Mouse (Mus musculus) MEL (cell line): Measurements from ENCODE around the gene Ctnna2. TPM values are rescaled to one million over a fixed set of nuclear protein-coding genes. Genes with fewer than 3 reads are reported as not detected.

Experiments
- DNase-seq: peaks from one replicate; pipeline ENCODE4 v3.0.0; 2011; ENCODE audit warnings: low read depth, low spot score
- H3K27ac ChIP-seq: 2 replicates; pipeline ENCODE4 v1.5.1; 2012; ENCODE audit warnings: low read depth, mild to moderate bottlenecking, control low read depth, low read length, moderate library complexity; ENCODE audit not compliant: control insufficient read depth
- H3K27me3 ChIP-seq, 2 experiments: fragments of 150-350 bp in 1 of 2; sonication (generic) in 1 of 2; 2 replicates each; pipeline ENCODE4 v1.6.1; 2012; ENCODE audit warnings: low read length in 2 of 2, mild to moderate bottlenecking in 2 of 2, improper control_type of control experiment in 1 of 2, moderate library complexity in 1 of 2; ENCODE audit not compliant: insufficient read depth in 2 of 2, control insufficient read depth in 1 of 2
- H3K36me3 ChIP-seq, 2 experiments: 2 replicates each; pipeline ENCODE4 v1.6.1; 2012 to 2014; ENCODE audit warnings: low read length in 2 of 2, improper control_type of control experiment in 1 of 2, inconsistent platforms in 1 of 2, mild to moderate bottlenecking in 1 of 2; ENCODE audit not compliant: insufficient read depth in 2 of 2, control insufficient read depth in 1 of 2
- H3K4me1 ChIP-seq, 2 experiments: fragments of 150-350 bp in 1 of 2; sonication (generic) in 1 of 2; 2 replicates each; pipeline ENCODE4 v1.6.1; 2012; ENCODE audit warnings: low read length in 2 of 2, improper control_type of control experiment in 1 of 2, mild to moderate bottlenecking in 1 of 2; ENCODE audit not compliant: insufficient read depth in 2 of 2, control insufficient read depth in 1 of 2
- H3K4me3 ChIP-seq, 2 experiments: fragments of 150-350 bp in 1 of 2; sonication (generic) in 1 of 2; 2 replicates each; pipeline ENCODE4 v1.5.1; 2012; ENCODE audit warnings: low read depth in 2 of 2, low read length in 2 of 2, mild to moderate bottlenecking in 2 of 2, moderate library complexity in 2 of 2, control low read depth in 1 of 2, improper control_type of control experiment in 1 of 2; ENCODE audit not compliant: control insufficient read depth in 1 of 2, insufficient read depth in 1 of 2
- H3K79me2 ChIP-seq: 2 replicates; pipeline ENCODE4 v1.6.1; 2012; ENCODE audit warnings: mild to moderate bottlenecking, low read length, moderate library complexity; ENCODE audit not compliant: control insufficient read depth, poor library complexity, insufficient read depth
- H3K9ac ChIP-seq: 2 replicates; pipeline ENCODE4 v1.6.1; 2012; ENCODE audit warnings: low read depth, mild to moderate bottlenecking, control low read depth, low read length, moderate library complexity; ENCODE audit not compliant: control insufficient read depth, poor library complexity, severe bottlenecking
- H3K9me3 ChIP-seq: fragments of 150-350 bp; sonication (generic); replicated peaks from 2 replicates; pipeline ENCODE4 v1.6.1; 2012; ENCODE audit warnings: mild to moderate bottlenecking, low read length, improper control_type of control experiment, moderate library complexity; ENCODE audit not compliant: insufficient read depth
- CHD2 ChIP-seq: IDR thresholded peaks from 2 replicates; pipeline ENCODE4 v1.6.1; 2011; ENCODE audit warnings: low read length, improper control_type of control experiment
- CTCF ChIP-seq, 3 experiments: IDR thresholded peaks in 2 of 3; conservative IDR thresholded peaks in 1 of 3; 2 replicates each; pipeline ENCODE4 v1.5.1; 2011 to 2012; ENCODE audit warnings: low read length in 3 of 3, low read depth in 2 of 3, mild to moderate bottlenecking in 2 of 3, improper control_type of control experiment in 1 of 3, inconsistent platforms in 1 of 3, mixed read lengths in 1 of 3, moderate library complexity in 1 of 3; ENCODE audit not compliant: control insufficient read depth in 1 of 3, insufficient read depth in 1 of 3, poor library complexity in 1 of 3, severe bottlenecking in 1 of 3
- ETS1 ChIP-seq: IDR thresholded peaks from 2 replicates; pipeline ENCODE4 v1.6.1; 2012; ENCODE audit warnings: low read depth, mild to moderate bottlenecking, inconsistent platforms, low read length, improper control_type of control experiment, moderate library complexity
- MAFK ChIP-seq: IDR thresholded peaks from 2 replicates; pipeline ENCODE4 v1.6.1; 2011; ENCODE audit warnings: low read depth, mild to moderate bottlenecking, low read length, improper control_type of control experiment, borderline replicate concordance
- MAX ChIP-seq: IDR thresholded peaks from 2 replicates; pipeline ENCODE4 v1.6.1; 2011; ENCODE audit warnings: low read length, improper control_type of control experiment
- MEF2A ChIP-seq: IDR thresholded peaks from 2 replicates; pipeline ENCODE4 v1.6.1; 2014; ENCODE audit warnings: low read depth, mild to moderate bottlenecking, inconsistent platforms, low read length, improper control_type of control experiment; ENCODE audit not compliant: poor library complexity, insufficient replicate concordance, severe bottlenecking; ENCODE audit errors: extremely low read depth
- MYC ChIP-seq: IDR thresholded peaks from 2 replicates; pipeline ENCODE4 v1.6.1; 2011; ENCODE audit warnings: low read depth, mild to moderate bottlenecking, low read length, improper control_type of control experiment, moderate library complexity
- NRF1 ChIP-seq: IDR thresholded peaks from 2 replicates; pipeline ENCODE4 v1.6.1; 2014; ENCODE audit warnings: low read depth, mild to moderate bottlenecking, inconsistent platforms, low read length, improper control_type of control experiment, moderate library complexity; ENCODE audit not compliant: poor library complexity, insufficient read depth, severe bottlenecking
- RAD21 ChIP-seq: IDR thresholded peaks from 2 replicates; pipeline ENCODE4 v1.6.1; 2011; ENCODE audit warnings: mild to moderate bottlenecking, low read depth, low read length, improper control_type of control experiment
- RCOR1 ChIP-seq: IDR thresholded peaks from 2 replicates; pipeline ENCODE4 v1.6.1; 2012; ENCODE audit warnings: low read depth, mild to moderate bottlenecking, inconsistent platforms, low read length, improper control_type of control experiment
- SMC3 ChIP-seq: IDR thresholded peaks from 2 replicates; pipeline ENCODE4 v1.6.1; 2011; ENCODE audit warnings: low read depth, low read length, improper control_type of control experiment
- TAL1 ChIP-seq: IDR thresholded peaks from 2 replicates; pipeline ENCODE4 v1.6.1; 2012; ENCODE audit warnings: mild to moderate bottlenecking, inconsistent platforms, low read length, moderate library complexity, mixed read lengths
- USF2 ChIP-seq, 2 experiments: IDR thresholded peaks; 2 replicates each; pipeline ENCODE4 v1.6.1; 2011 to 2012; ENCODE audit warnings: improper control_type of control experiment in 2 of 2, low read length in 2 of 2, borderline replicate concordance in 1 of 2, inconsistent platforms in 1 of 2, low read depth in 1 of 2, mild to moderate bottlenecking in 1 of 2; ENCODE audit not compliant: insufficient read depth in 1 of 2
- ZC3H11A ChIP-seq: IDR thresholded peaks from 2 replicates; pipeline ENCODE4 v1.6.1; 2012; ENCODE audit warnings: low read depth, mild to moderate bottlenecking, inconsistent platforms, low read length, improper control_type of control experiment
- ZKSCAN1 ChIP-seq: IDR thresholded peaks from 2 replicates; pipeline ENCODE4 v1.6.1; 2012; ENCODE audit warnings: low read depth, mild to moderate bottlenecking, inconsistent platforms, low read length, improper control_type of control experiment, moderate library complexity
- ZMIZ1 ChIP-seq: IDR thresholded peaks from 2 replicates; pipeline ENCODE4 v1.6.1; 2012; ENCODE audit warnings: low read depth, mild to moderate bottlenecking, inconsistent platforms, low read length, improper control_type of control experiment, moderate library complexity
- ZNF384 ChIP-seq: IDR thresholded peaks from 2 replicates; pipeline ENCODE4 v1.6.1; 2012; ENCODE audit warnings: low read depth, mild to moderate bottlenecking, inconsistent platforms, low read length, improper control_type of control experiment
- polyA plus RNA-seq, 2 experiments: library from polyadenylated mRNA; stranded (reverse) in 1 of 2; unstranded in 1 of 2; fragments of >175 nt in 1 of 2; fragments of >200 nt in 1 of 2; gene quantifications; 2 replicates each; pipeline versions ENCODE4 v1.2.1 to v1.2.4; 2012; ENCODE audit warnings: low replicate concordance in 2 of 2, low read depth in 1 of 2; ENCODE audit not compliant: insufficient read length in 2 of 2, insufficient read depth in 1 of 2, missing spikeins in 1 of 2
- total RNA-seq: library from RNA; depleted of rRNA; stranded (reverse); fragments of 300-350 nt; gene quantifications from 2 replicates; pipeline ENCODE4 v1.2.3, GENCODE M21; 2012; rRNA removed

Gene Ctnna2
- total RNA-seq: not detected in 2 replicates
- not detected for polyA plus RNA-seq

DNA sequence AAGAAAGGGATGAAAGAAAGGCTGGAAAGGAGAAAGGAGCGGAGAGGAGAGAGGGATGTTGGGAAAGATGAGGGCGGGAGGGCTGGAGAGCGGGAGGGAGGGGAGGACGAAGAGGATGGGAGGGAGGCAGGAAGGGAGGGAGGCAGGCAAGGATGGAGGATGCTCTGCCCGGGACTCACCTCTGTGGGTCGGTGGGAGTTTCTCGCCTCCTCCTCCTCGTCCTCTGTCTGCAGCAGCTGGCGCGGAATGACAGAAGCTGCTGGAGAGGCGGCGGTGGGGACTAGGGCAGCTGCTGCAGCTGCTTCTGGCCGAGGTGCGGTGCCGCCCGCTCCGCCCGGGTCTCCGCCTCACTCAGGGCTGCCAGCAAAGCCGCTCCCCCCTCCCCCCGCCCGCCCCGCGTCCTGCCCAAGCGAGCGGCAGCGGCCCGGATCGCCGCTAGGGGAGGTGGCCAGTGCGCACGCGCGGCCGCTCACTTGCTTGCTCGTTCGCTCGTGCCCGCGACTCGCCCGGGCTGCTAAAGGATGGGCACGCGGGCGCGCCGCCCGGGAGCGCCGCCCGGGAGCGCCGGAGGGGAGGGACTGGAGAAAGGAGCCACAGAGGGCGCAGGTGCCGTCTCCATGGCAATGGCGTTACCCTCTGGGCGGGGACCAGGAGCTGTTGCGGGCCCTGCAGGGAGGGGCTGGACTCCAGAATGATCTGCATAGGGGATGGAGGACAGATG, at the start of gene Ctnna2:
Gene Ctnna2, minus strand, starts transcription at position 459 of the 721 bp plus-strand sequence.
- no peak within 1 kb of the TSS for H3K9ac ChIP-seq
- no peaks in the 10 kb centered on the region for H3K79me2 ChIP-seq
- H3K4me1 ChIP-seq: no peaks in the 10 kb centered on the region
- H3K27me3 ChIP-seq: no peaks in the 10 kb centered on the region
- no peak for DNase-seq
- H3K36me3 ChIP-seq: no peaks in the 10 kb centered on the region
- H3K4me3 ChIP-seq: no peak within 1 kb of the TSS
- TF ChIP-seq ZMIZ1 (no peak), ZC3H11A (no peak), RAD21 (no peak), TAL1 (no peak), MEF2A (no peak), MAX (no peak), ZKSCAN1 (no peak), ETS1 (no peak), CHD2 (no peak), NRF1 (no peak), CTCF (IDR thresholded peaks at IDR 0.05 in 2 of 3, conservative IDR thresholded peaks at IDR 0.05 in 1 of 3; ENCODE audit: control insufficient read depth in 1 of 3, insufficient read depth in 1 of 3, low read depth in 2 of 3, low read length in 3 of 3, poor library complexity in 1 of 3, severe bottlenecking in 1 of 3) (no peak), USF2 (IDR thresholded peaks at IDR 0.05; ENCODE audit: borderline replicate concordance in 1 of 2, insufficient read depth in 1 of 2, low read depth in 1 of 2, low read length in 2 of 2) (no peak), ZNF384 (no peak), SMC3 (no peak), RCOR1 (no peak), MYC (no peak)
- TF ChIP-seq, all 39 proteins: peak for 0
- Histone ChIP-seq H3K27ac (no peak within 1 kb of the TSS), H3K9me3 (no peaks in the 10 kb centered on the region)

- Histone ChIP-seq H3K9ac (no peak overlapping the region), H3K36me3 (no peaks in the 10 kb centered on the region), H3K4me1 (no peaks in the 10 kb centered on the region), H3K27ac (no peak overlapping the region), H3K4me3 (no peak overlapping the region), H3K27me3 (no peaks in the 10 kb centered on the region), H3K9me3 (no peaks in the 10 kb centered on the region), H3K79me2 (no peaks in the 10 kb centered on the region)
- peak; percentile 2 for DNase-seq
- no peak for TF ChIP-seq MAFK
Measured at GRCm38 (mm10) chr6:77980137-77981052, 896 bp upstream of the Ctnna2 start.
